Mouse (Mus musculus): ENCODE results near the gene Asb13.

DNA sequence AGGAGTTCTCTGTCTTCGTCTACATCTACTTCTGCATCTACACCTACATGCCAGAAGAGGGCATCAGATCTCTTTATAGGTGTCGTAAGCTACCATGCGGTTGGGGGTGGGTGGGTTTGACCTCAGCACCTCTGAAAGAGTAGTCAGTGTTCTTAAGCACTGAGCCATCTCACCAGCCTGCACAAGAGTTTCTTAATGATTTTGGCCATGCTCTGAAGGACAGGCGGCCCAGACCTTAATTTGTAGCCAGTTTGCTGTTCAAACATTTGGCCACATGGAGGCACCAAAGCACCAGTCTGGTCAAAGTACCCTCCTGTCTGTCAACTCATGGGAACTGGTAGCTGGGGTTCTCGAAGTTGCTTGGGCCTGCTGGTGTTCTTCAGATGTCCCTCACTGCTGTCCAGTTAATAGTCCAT, 31.5 kb downstream of the Asb13 start:
- TF ChIP-seq CTCF (conservative IDR thresholded peaks at IDR 0.05; ENCODE audit: low read length) (peak; percentile 89), POU5F1 (IDR thresholded peaks at IDR 0.05; ENCODE audit: borderline replicate concordance, low read length) (no peak), NANOG (IDR thresholded peaks at IDR 0.05; ENCODE audit: borderline replicate concordance, low read length) (no peak)

All from E14TG2a.4 (cell line).